Mouse (Mus musculus) stomach, postnatal 0 days (tissue): ENCODE results near the gene Il6st.

ENCODE experiments used
- CTCF ChIP-seq: IDR thresholded peaks from 2 replicates; pipeline ENCODE4 v1.5.1; 2016; ENCODE audit warnings: antibody characterized with exemption, low read depth, mild to moderate bottlenecking, moderate library complexity
- EP300 ChIP-seq: optimal IDR thresholded peaks from 2 replicates; pipeline ENCODE3; 2016; ENCODE audit warnings: antibody characterized with exemption

GRCm38 (mm10) chr13:112527186-112527585 is 63.3 kb downstream of the Il6st start:
- TF ChIP-seq CTCF = no peak
- TF ChIP-seq EP300 = no peak
